Mouse (Mus musculus) limb, embryonic 13.5 days (tissue): ENCODE data around the gene Gtf2h5. TPM values are rescaled to one million over a fixed set of nuclear protein-coding genes. Genes with fewer than 3 reads are reported as not detected.

ENCODE experiments used
- ATAC-seq: fragments of 200-750 bp; cut with Nextera tagmentation; 2 replicates; pipeline ENCODE4 v1.8.0; 2017; ENCODE audit warnings: low read depth, moderate number of reproducible peaks, moderate TSS enrichment; ENCODE audit not compliant: low FRiP score
- H3K27ac ChIP-seq: fragments of 300-500 bp; sonication (generic); 2 replicates; pipeline ENCODE4 v1.5.1; 2015; ENCODE audit warnings: inconsistent platforms, mild to moderate bottlenecking, moderate library complexity
- H3K27me3 ChIP-seq: fragments of 300-500 bp; sonication (generic); 2 replicates; pipeline ENCODE4 v1.6.1; 2015; ENCODE audit warnings: mild to moderate bottlenecking, inconsistent platforms
- H3K36me3 ChIP-seq: fragments of 300-500 bp; sonication (generic); 2 replicates; pipeline ENCODE4 v1.6.1; 2015; ENCODE audit warnings: inconsistent platforms, mild to moderate bottlenecking, moderate library complexity
- H3K4me1 ChIP-seq: fragments of 300-500 bp; sonication (generic); 2 replicates; pipeline ENCODE4 v1.6.1; 2015; ENCODE audit warnings: inconsistent platforms
- H3K4me2 ChIP-seq: fragments of 300-500 bp; sonication (generic); replicated peaks from 2 replicates; pipeline ENCODE4 v1.6.1; 2015; ENCODE audit warnings: inconsistent platforms, mild to moderate bottlenecking, moderate library complexity
- H3K4me3 ChIP-seq: fragments of 300-500 bp; sonication (generic); 2 replicates; pipeline ENCODE4 v1.5.1; 2015; ENCODE audit warnings: moderate library complexity, mild to moderate bottlenecking, inconsistent platforms
- H3K9ac ChIP-seq: fragments of 300-500 bp; sonication (generic); 2 replicates; pipeline ENCODE4 v1.6.1; 2015; ENCODE audit warnings: mild to moderate bottlenecking, inconsistent platforms
- H3K9me3 ChIP-seq: fragments of 300-500 bp; sonication (generic); 2 replicates; pipeline ENCODE4 v1.6.1; 2016; ENCODE audit warnings: inconsistent platforms
- WGBS: fragments of 180-500 bp; shearing (Covaris S2); methylation state at CpG from one replicate; pipeline ENCODE4 v1.1.7; 2015; 5-methylcytosine and 5-hydroxymethylcytosine counted together
- polyA plus RNA-seq: library from polyadenylated mRNA; unstranded; fragments of >200 nt; fragmentation: Nextera tagmentation; extraction: Ambion mirVana; gene quantifications from 2 replicates; pipeline ENCODE4 v1.2.1, GENCODE M21; 2015

The Gtf2h5 gene
- 175 and 185 TPM in 2 replicates for polyA plus RNA-seq

- peaks cover 23% of the 10 kb centered on the region for H3K36me3 ChIP-seq
- H3K9ac ChIP-seq: peak within 1 kb of the TSS; percentile 90
- H3K4me1 ChIP-seq: peaks cover 16% of the 10 kb centered on the region
- H3K4me3 ChIP-seq: peak within 1 kb of the TSS; percentile 76
- peak; percentile 98 for ATAC-seq
- H3K27me3 ChIP-seq: no peaks in the 10 kb centered on the region
- WGBS: under 1% methylated on average over 64 of the region's 70 CpGs
- peak within 1 kb of the TSS; percentile 82 for H3K4me2 ChIP-seq
- peak within 1 kb of the TSS; percentile 85 for H3K27ac ChIP-seq
- no peaks in the 10 kb centered on the region for H3K9me3 ChIP-seq
These were observed at the start of gene Gtf2h5, which contains the start of gene Serac1 for GRCm38 (mm10) chr17:6079287-6080122. Gtf2h5 (plus strand) TSS chr17:6079786. Serac1 (minus strand) TSS chr17:6079741.

- no peaks in the 10 kb centered on the region for H3K27me3 ChIP-seq
- no peak for ATAC-seq
- H3K9ac ChIP-seq: no peak overlapping the region
- 49% methylated on average over 8 of the region's 8 CpGs for WGBS
- H3K36me3 ChIP-seq: no peaks in the 10 kb centered on the region
- H3K9me3 ChIP-seq: no peaks in the 10 kb centered on the region
- no peak overlapping the region for H3K27ac ChIP-seq
- H3K4me3 ChIP-seq: no peak overlapping the region
- H3K4me2 ChIP-seq: no peak overlapping the region
- no peaks in the 10 kb centered on the region for H3K4me1 ChIP-seq
These were observed 43.9 kb upstream of the Gtf2h5 start for GRCm38 (mm10) chr17:6035661-6036060.

- no peak for ATAC-seq
- H3K4me2 ChIP-seq: no peak overlapping the region
- WGBS: 88% methylated on average over 8 of the region's 8 CpGs
- no peaks in the 10 kb centered on the region for H3K9me3 ChIP-seq
- H3K9ac ChIP-seq: no peak overlapping the region
- 0 out of 2 replicates have a peak, but pooled peaks cover 2% of the 10 kb centered on the region for H3K36me3 ChIP-seq
- H3K27ac ChIP-seq: no peak overlapping the region
- H3K27me3 ChIP-seq: no peaks in the 10 kb centered on the region
- no peak overlapping the region for H3K4me3 ChIP-seq
- no peaks in the 10 kb centered on the region for H3K4me1 ChIP-seq
These were observed 43.1 kb upstream of the Gtf2h5 start for GRCm38 (mm10) chr17:6036458-6036857.

- no peak for ATAC-seq
- H3K4me3 ChIP-seq: no peak overlapping the region
- H3K36me3 ChIP-seq: peaks cover 7% of the 10 kb centered on the region; the same call in 1 of the 2 replicates
- no peaks in the 10 kb centered on the region for H3K9me3 ChIP-seq
- H3K4me1 ChIP-seq: no peaks in the 10 kb centered on the region
- WGBS: 89% methylated on average over 11 of the region's 11 CpGs
- H3K9ac ChIP-seq: no peak overlapping the region
- no peaks in the 10 kb centered on the region for H3K27me3 ChIP-seq
- H3K27ac ChIP-seq: no peak overlapping the region
- no peak overlapping the region for H3K4me2 ChIP-seq
These were observed 42.7 kb upstream of the Gtf2h5 start for GRCm38 (mm10) chr17:6036872-6037271.

GRCm38 (mm10) chr17:6037507-6037906 lies 42.1 kb upstream of the Gtf2h5 start:
- Histone ChIP-seq H3K27ac (no peak overlapping the region), H3K4me3 (no peak overlapping the region)

GRCm38 (mm10) chr17:6052801-6053200 lies 26.8 kb upstream of the Gtf2h5 start:
- peaks cover 25% of the 10 kb centered on the region for H3K36me3 ChIP-seq
- 86% methylated on average over 4 of the region's 4 CpGs for whole genome bisulfite sequencing
- no peak for ATAC-seq

More at GRCm38 (mm10) chr17:6037507-6037906, 42.1 kb upstream of the Gtf2h5 start:
- H3K9ac ChIP-seq: no peak overlapping the region
- H3K27me3 ChIP-seq: no peaks in the 10 kb centered on the region
- no peak overlapping the region for H3K4me2 ChIP-seq
- ATAC-seq: no peak
- 82% methylated on average over 10 of the region's 10 CpGs for WGBS
- H3K4me1 ChIP-seq: no peaks in the 10 kb centered on the region
- peaks cover 12% of the 10 kb centered on the region for H3K36me3 ChIP-seq
- H3K9me3 ChIP-seq: no peaks in the 10 kb centered on the region

GRCm38 (mm10) chr17:6054934-6055355 lies 24.6 kb upstream of the Gtf2h5 start:
- WGBS: 28% methylated on average over 5 of the region's 5 CpGs
- no peak for ATAC-seq
- no peak overlapping the region for H3K4me2 ChIP-seq
- no peaks in the 10 kb centered on the region for H3K4me1 ChIP-seq
- H3K4me3 ChIP-seq: no peak overlapping the region
- H3K9me3 ChIP-seq: no peaks in the 10 kb centered on the region
- no peak overlapping the region for H3K27ac ChIP-seq
- no peaks in the 10 kb centered on the region for H3K27me3 ChIP-seq
- peaks cover 19% of the 10 kb centered on the region for H3K36me3 ChIP-seq
- no peak overlapping the region for H3K9ac ChIP-seq

More at GRCm38 (mm10) chr17:6052801-6053200, 26.8 kb upstream of the Gtf2h5 start:
- H3K4me3 ChIP-seq: no peak overlapping the region
- H3K4me1 ChIP-seq: no peaks in the 10 kb centered on the region
- H3K27me3 ChIP-seq: no peaks in the 10 kb centered on the region
- no peak overlapping the region for H3K4me2 ChIP-seq
- no peak overlapping the region for H3K9ac ChIP-seq
- no peak overlapping the region for H3K27ac ChIP-seq
- no peaks in the 10 kb centered on the region for H3K9me3 ChIP-seq

- H3K27me3 ChIP-seq: no peaks in the 10 kb centered on the region
- no peaks in the 10 kb centered on the region for H3K9me3 ChIP-seq
- no peak overlapping the region for H3K27ac ChIP-seq
- 79% methylated on average over 8 of the region's 8 CpGs for WGBS
- no peak overlapping the region for H3K4me3 ChIP-seq
- no peaks in the 10 kb centered on the region for H3K4me1 ChIP-seq
- ATAC-seq: no peak
- H3K9ac ChIP-seq: no peak overlapping the region
- H3K36me3 ChIP-seq: peaks cover 55% of the 10 kb centered on the region
- no peak overlapping the region for H3K4me2 ChIP-seq
These were observed 16.8 kb upstream of the Gtf2h5 start for GRCm38 (mm10) chr17:6062793-6063192.

GRCm38 (mm10) chr17:6063532-6063931 lies 16.1 kb upstream of the Gtf2h5 start:
- Histone ChIP-seq H3K27me3 (no peaks in the 10 kb centered on the region), H3K27ac (no peak overlapping the region), H3K4me3 (no peak overlapping the region), H3K9me3 (no peaks in the 10 kb centered on the region), H3K4me2 (no peak overlapping the region), H3K4me1 (no peaks in the 10 kb centered on the region), H3K9ac (no peak overlapping the region), H3K36me3 (peaks cover 55% of the 10 kb centered on the region)
- ATAC-seq: no peak
- WGBS: 87% methylated on average over 5 of the region's 5 CpGs

GRCm38 (mm10) chr17:6066021-6066420 lies 13.6 kb upstream of the Gtf2h5 start:
- ATAC-seq: no peak
- Histone ChIP-seq H3K4me3 (no peak overlapping the region), H3K27ac (no peak overlapping the region), H3K4me2 (no peak overlapping the region), H3K4me1 (no peaks in the 10 kb centered on the region), H3K9ac (no peak overlapping the region), H3K36me3 (peaks cover 67% of the 10 kb centered on the region), H3K27me3 (no peaks in the 10 kb centered on the region), H3K9me3 (no peaks in the 10 kb centered on the region)
- 91% methylated on average over 2 of the region's 2 CpGs for WGBS

GRCm38 (mm10) chr17:6067613-6068012 lies 12.0 kb upstream of the Gtf2h5 start:
- no peaks in the 10 kb centered on the region for H3K4me1 ChIP-seq
- peaks cover 75% of the 10 kb centered on the region for H3K36me3 ChIP-seq
- H3K27ac ChIP-seq: no peak overlapping the region
- H3K4me2 ChIP-seq: no peak overlapping the region
- ATAC-seq: no peak
- no peaks in the 10 kb centered on the region for H3K9me3 ChIP-seq
- no peak overlapping the region for H3K4me3 ChIP-seq
- no peak overlapping the region for H3K9ac ChIP-seq
- no peaks in the 10 kb centered on the region for H3K27me3 ChIP-seq
- 97% methylated on average over 7 of the region's 7 CpGs for WGBS

- no peak overlapping the region for H3K9ac ChIP-seq
- no peaks in the 10 kb centered on the region for H3K27me3 ChIP-seq
- ATAC-seq: no peak
- 95% methylated on average over 6 of the region's 6 CpGs for WGBS
- no peaks in the 10 kb centered on the region for H3K4me1 ChIP-seq
- no peak overlapping the region for H3K4me3 ChIP-seq
- peaks cover 69% of the 10 kb centered on the region for H3K36me3 ChIP-seq
- H3K9me3 ChIP-seq: no peaks in the 10 kb centered on the region
- H3K4me2 ChIP-seq: no peak overlapping the region
- H3K27ac ChIP-seq: no peak overlapping the region
These were observed 9.7 kb upstream of the Gtf2h5 start for GRCm38 (mm10) chr17:6069866-6070265.
